Mouse (Mus musculus) liver, adult 2 months (tissue): ENCODE data around the gene Map3k13. TPM values are rescaled to one million over a fixed set of nuclear protein-coding genes. Genes with fewer than 3 reads are reported as not detected.
"Not testable (repeated sequence)": the region's sequence is repeated elsewhere in the genome, so short reads cannot be mapped to it uniquely, and the experiment has no call there.

Experiments
- DNase-seq: peaks from one replicate; pipeline ENCODE4 v3.0.0-alpha.2; 2011; ENCODE audit warnings: low read depth, low spot score; ENCODE audit errors: extremely low read depth
- H3K27ac ChIP-seq: fragments of 200-500 bp; replicated peaks from 2 replicates; pipeline ENCODE4 v1.5.1; 2012; ENCODE audit warnings: low read depth, mild to moderate bottlenecking, control low read depth, inconsistent platforms, low read length; ENCODE audit not compliant: insufficient read depth
- H3K27me3 ChIP-seq: fragments of 200-500 bp; 2 replicates; pipeline ENCODE4 v1.6.1; 2012; ENCODE audit warnings: mild to moderate bottlenecking, moderate library complexity, low read length, inconsistent platforms; ENCODE audit not compliant: control insufficient read depth, insufficient read depth
- H3K36me3 ChIP-seq: fragments of 200-500 bp; 2 replicates; pipeline ENCODE4 v1.6.1; 2012; ENCODE audit warnings: low read length, inconsistent platforms; ENCODE audit not compliant: control insufficient read depth, insufficient read depth
- H3K4me1 ChIP-seq: fragments of 200-500 bp; 2 replicates; pipeline ENCODE4 v1.6.1; 2011; ENCODE audit warnings: low read length; ENCODE audit not compliant: control insufficient read depth, insufficient read depth
- H3K4me3 ChIP-seq: fragments of 200-500 bp; 2 replicates; pipeline ENCODE4 v1.5.1; 2011; ENCODE audit warnings: low read depth, mild to moderate bottlenecking, control low read depth, low read length, moderate library complexity; ENCODE audit not compliant: insufficient read depth
- H3K79me2 ChIP-seq: fragments of 200-500 bp; 2 replicates; pipeline ENCODE4 v1.6.1; 2012; ENCODE audit warnings: inconsistent platforms, mild to moderate bottlenecking, low read length, moderate library complexity; ENCODE audit not compliant: control insufficient read depth, insufficient read depth
- H3K9ac ChIP-seq: fragments of 200-500 bp; 2 replicates; pipeline ENCODE4 v1.6.1; 2012; ENCODE audit warnings: low read depth, mild to moderate bottlenecking, control low read depth, inconsistent platforms, low read length
- CTCF ChIP-seq: fragments of 200-500 bp; IDR thresholded peaks from 2 replicates; pipeline ENCODE4 v1.5.1; 2011; ENCODE audit warnings: low read depth, low read length, control low read depth
- POLR2A ChIP-seq: fragments of 200-500 bp; IDR thresholded peaks from 2 replicates; pipeline ENCODE4 v1.6.1; 2011; ENCODE audit warnings: low read length, control low read depth; ENCODE audit not compliant: insufficient read depth; ENCODE audit errors: extremely low read depth
- WGBS: fragments of 180-500 bp; shearing (Covaris S2); methylation state at CpG from one replicate; pipeline ENCODE4 v1.1.7; 2018; 5-methylcytosine and 5-hydroxymethylcytosine counted together
- polyA plus RNA-seq: library from polyadenylated mRNA; depleted of rRNA; stranded (reverse); fragments of >200 nt; gene quantifications from 2 replicates; pipeline ENCODE4 v1.2.3, GENCODE M21; 2012
- total RNA-seq: library from RNA; depleted of rRNA; stranded (reverse); fragments of >200 nt; gene quantifications from 2 replicates; pipeline ENCODE4 v1.2.3, GENCODE M21; 2014

Map3k13 gene
- total and polyA plus RNA-seq, 2 experiments, result 3.8 to 7.0 TPM

- 87% methylated on average over 5 of the region's 5 CpGs for WGBS
- Histone ChIP-seq H3K4me3 (no peak overlapping the region), H3K27me3 (no peaks in the 10 kb centered on the region), H3K36me3 (peaks cover 39% of the 10 kb centered on the region), H3K4me1 (no peaks in the 10 kb centered on the region), H3K79me2 (peaks cover 5% of the 10 kb centered on the region; the same call in 1 of the 2 replicates), H3K9ac (no peak overlapping the region), H3K27ac (no peak overlapping the region)
- DNase-seq, result no peak
- TF ChIP-seq POLR2A (no peak), CTCF (no peak)
Observed at GRCm38 (mm10) chr16:21901286-21901685, 107.1 kb downstream of the Map3k13 start.

- Histone ChIP-seq H3K79me2 (no peaks in the 10 kb centered on the region), H3K27me3 (no peaks in the 10 kb centered on the region), H3K9ac (no peak overlapping the region), H3K27ac (no peak overlapping the region), H3K4me3 (no peak overlapping the region), H3K4me1 (no peaks in the 10 kb centered on the region), H3K36me3 (peaks cover 42% of the 10 kb centered on the region)
- WGBS, result 87% methylated on average over 10 of the region's 10 CpGs
- no peak for DNase-seq
- TF ChIP-seq POLR2A, result no peak
- no peak for TF ChIP-seq CTCF
Observed at GRCm38 (mm10) chr16:21904636-21905035, 110.5 kb downstream of the Map3k13 start.

GRCm38 (mm10) chr16:21905996-21906395, 111.8 kb downstream of the Map3k13 start:
- 91% methylated on average over 7 of the region's 7 CpGs for WGBS
- DNase-seq, result no peak
- Histone ChIP-seq H3K9ac (no peak overlapping the region), H3K27ac (no peak overlapping the region), H3K79me2 (no peaks in the 10 kb centered on the region), H3K36me3 (peaks cover 43% of the 10 kb centered on the region), H3K4me3 (no peak overlapping the region), H3K4me1 (no peaks in the 10 kb centered on the region), H3K27me3 (no peaks in the 10 kb centered on the region)
- TF ChIP-seq CTCF (no peak), POLR2A (no peak)

- Histone ChIP-seq H3K79me2 (no peaks in the 10 kb centered on the region), H3K27ac (no peak overlapping the region), H3K36me3 (peaks cover 48% of the 10 kb centered on the region), H3K27me3 (no peaks in the 10 kb centered on the region), H3K9ac (no peak overlapping the region), H3K4me3 (no peak overlapping the region), H3K4me1 (no peaks in the 10 kb centered on the region)
- TF ChIP-seq POLR2A (no peak), CTCF (no peak)
- no peak for DNase-seq
- 98% methylated on average over 6 of the region's 6 CpGs for WGBS
Observed at GRCm38 (mm10) chr16:21906902-21907301, 112.8 kb downstream of the Map3k13 start.

GRCm38 (mm10) chr16:21908906-21909305, 114.8 kb downstream of the Map3k13 start:
- WGBS, result 81% methylated on average over 7 of the region's 8 CpGs
- peaks cover 59% of the 10 kb centered on the region for H3K36me3 ChIP-seq

GRCm38 (mm10) chr16:21913347-21913746, 119.2 kb downstream of the Map3k13 start:
- Histone ChIP-seq H3K79me2 (no peaks in the 10 kb centered on the region), H3K4me1 (no peaks in the 10 kb centered on the region), H3K36me3 (peaks cover 67% of the 10 kb centered on the region), H3K27me3 (no peaks in the 10 kb centered on the region), H3K9ac (no peak overlapping the region), H3K4me3 (no peak overlapping the region), H3K27ac (no peak overlapping the region)
- 86% methylated on average over 6 of the region's 6 CpGs for WGBS
- TF ChIP-seq CTCF (no peak), POLR2A (no peak)
- DNase-seq, result peak; percentile 19

More at GRCm38 (mm10) chr16:21908906-21909305, 114.8 kb downstream of the Map3k13 start:
- not testable (repeated sequence) for H3K27ac ChIP-seq, H3K79me2 ChIP-seq, H3K27me3 ChIP-seq, H3K4me3 ChIP-seq, H3K9ac ChIP-seq, H3K4me1 ChIP-seq, DNase-seq
